Mouse (Mus musculus): ENCODE data around the gene Ptgis. TPM values are rescaled to one million over a fixed set of nuclear protein-coding genes. Genes with fewer than 3 reads are reported as not detected.

Ptgis gene
- polyA plus RNA-seq, 1 experiment from 2014 or later = 21.6 TPM

DNA sequence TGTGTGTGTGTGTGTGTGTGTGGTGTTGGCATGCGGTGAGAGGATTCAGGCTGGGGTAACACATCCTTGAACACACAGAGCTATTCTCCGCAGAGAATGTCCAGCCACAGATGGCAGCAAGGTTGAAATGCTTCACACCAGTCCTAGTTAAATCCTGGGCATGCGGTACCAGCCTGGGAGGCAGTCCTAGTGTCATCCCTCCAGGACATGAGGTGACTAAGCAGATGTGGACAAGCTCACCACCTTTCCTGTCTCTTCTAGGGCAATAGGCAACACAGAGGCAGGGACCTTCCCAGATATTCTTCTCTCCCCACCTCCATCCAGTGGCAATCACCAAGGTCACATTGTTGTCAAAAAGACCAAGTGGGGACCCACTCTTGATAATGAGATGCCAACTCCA is 98.1 kb downstream of the Ptgis start:
- H3K36me3 ChIP-seq (ENCODE audit: control insufficient read depth, insufficient read depth, low read length) = no peaks in the 10 kb centered on the region
- no peak overlapping the region for H3K9ac ChIP-seq (ENCODE audit: low read depth, low read length)
- H3K4me1 ChIP-seq (ENCODE audit: control insufficient read depth, insufficient read depth, low read length) = peaks cover 4% of the 10 kb centered on the region; the same call in 1 of the 2 replicates
- H3K27ac ChIP-seq (ENCODE audit: low read depth, low read length) = no peak overlapping the region
- H3K4me2 ChIP-seq = no peak overlapping the region
- H3K4me3 ChIP-seq (ENCODE audit: low read depth, low read length) = no peak overlapping the region
- ATAC-seq (replicated peaks; ENCODE audit: insufficient number of reproducible peaks, low FRiP score, low TSS enrichment) = no peak; the same call in 1 of the 2 replicates
- H3K27me3 ChIP-seq (ENCODE audit: control insufficient read depth, insufficient read depth, low read length) = peaks cover 21% of the 10 kb centered on the region
- WGBS (ENCODE audit: insufficient replicate concordance) = 84% methylated on average over 3 of the region's 3 CpGs
- H3K9me3 ChIP-seq (replicated peaks; ENCODE audit: control insufficient read depth, low read length) = no peaks in the 10 kb centered on the region

GRCm38 (mm10) chr2:167141810-167142209 is 98.6 kb downstream of the Ptgis start:
- peak; percentile 87 for ATAC-seq (replicated peaks; ENCODE audit: insufficient number of reproducible peaks, low FRiP score, low TSS enrichment)
- H3K27me3 ChIP-seq (ENCODE audit: control insufficient read depth, insufficient read depth, low read length) = peaks cover 21% of the 10 kb centered on the region
- H3K4me1 ChIP-seq (ENCODE audit: control insufficient read depth, insufficient read depth, low read length) = peaks cover 4% of the 10 kb centered on the region; the same call in 1 of the 2 replicates
- 50% methylated on average over 4 of the region's 4 CpGs for WGBS (ENCODE audit: insufficient replicate concordance)
- H3K27ac ChIP-seq (ENCODE audit: low read depth, low read length) = no peak overlapping the region
- no peaks in the 10 kb centered on the region for H3K9me3 ChIP-seq (replicated peaks; ENCODE audit: control insufficient read depth, low read length)
- H3K36me3 ChIP-seq (ENCODE audit: control insufficient read depth, insufficient read depth, low read length) = no peaks in the 10 kb centered on the region
- H3K4me3 ChIP-seq (ENCODE audit: low read depth, low read length) = no peak overlapping the region
- no peak overlapping the region for H3K9ac ChIP-seq (ENCODE audit: low read depth, low read length)
- no peak overlapping the region for H3K4me2 ChIP-seq

Other genes starting within 250 kb of the Ptgis start
- gene Stau1, start 244.3 kb downstream of the Ptgis start, polyA plus RNA-seq (2014; fragmentation: Nextera tagmentation; extraction: Ambion mirVana) = 55.6 and 62.0 TPM in 2 replicates
- gene Ddx27, start 225.4 kb downstream of the Ptgis start, polyA plus RNA-seq (2014; fragmentation: Nextera tagmentation; extraction: Ambion mirVana) = 29.3 and 30.6 TPM in 2 replicates
- 6.3 and 6.7 TPM in 2 replicates for gene Znfx1, start 177.6 kb downstream of the Ptgis start, polyA plus RNA-seq (2014; fragmentation: Nextera tagmentation; extraction: Ambion mirVana)
- 0.10 and 0.16 TPM in 2 replicates for gene Kcnb1, start 50.4 kb downstream of the Ptgis start, polyA plus RNA-seq (2014; fragmentation: Nextera tagmentation; extraction: Ambion mirVana)
- gene B4galt5, start 108.6 kb upstream of the Ptgis start, polyA plus RNA-seq (2014; fragmentation: Nextera tagmentation; extraction: Ambion mirVana) = 16.1 and 24.5 TPM in 2 replicates
- 19.9 and 21.6 TPM in 2 replicates for gene Slc9a8, start 181.1 kb upstream of the Ptgis start, polyA plus RNA-seq (2014; fragmentation: Nextera tagmentation; extraction: Ambion mirVana)

Measured in heart, embryonic 11.5 days (tissue).